Mouse (Mus musculus) heart, adult 2 months (tissue): ENCODE measurements at regions not wholly inside any gene's neighbourhood (a gene's known extent, or its start where the extent isn't known, plus 50 kb on each side); places are given as distances from the start of the nearest gene placed in this dataset.

Experiments used
- CTCF ChIP-seq: fragments of 200-600 bp; IDR thresholded peaks from 2 replicates; pipeline ENCODE4 v1.8.1; 2022; ENCODE audit warnings: antibody characterized with exemption, mild to moderate bottlenecking, moderate library complexity
- EP300 ChIP-seq: fragments of 200-500 bp; IDR thresholded peaks from 2 replicates; pipeline ENCODE4 v1.6.1; 2011; ENCODE audit warnings: low read depth, low read length, control low read depth; ENCODE audit not compliant: insufficient read depth
- POLR2A ChIP-seq: fragments of 200-500 bp; IDR thresholded peaks from 2 replicates; pipeline ENCODE4 v1.6.1; 2011; ENCODE audit warnings: mild to moderate bottlenecking, low read depth, low read length, control low read depth; ENCODE audit not compliant: insufficient read depth

GRCm38 (mm10) chr13:37705482-37705881, 72.7 kb upstream of the Rreb1 start:
- TF ChIP-seq POLR2A (no peak), CTCF (no peak), EP300 (no peak)
